Mouse (Mus musculus): ENCODE data around the gene Padi1. TPM values are rescaled to one million over a fixed set of nuclear protein-coding genes. Genes with fewer than 3 reads are reported as not detected.

Padi1 gene
- polyA plus RNA-seq, 1 experiment from 2014 or later, result 0.12 TPM

DNA sequence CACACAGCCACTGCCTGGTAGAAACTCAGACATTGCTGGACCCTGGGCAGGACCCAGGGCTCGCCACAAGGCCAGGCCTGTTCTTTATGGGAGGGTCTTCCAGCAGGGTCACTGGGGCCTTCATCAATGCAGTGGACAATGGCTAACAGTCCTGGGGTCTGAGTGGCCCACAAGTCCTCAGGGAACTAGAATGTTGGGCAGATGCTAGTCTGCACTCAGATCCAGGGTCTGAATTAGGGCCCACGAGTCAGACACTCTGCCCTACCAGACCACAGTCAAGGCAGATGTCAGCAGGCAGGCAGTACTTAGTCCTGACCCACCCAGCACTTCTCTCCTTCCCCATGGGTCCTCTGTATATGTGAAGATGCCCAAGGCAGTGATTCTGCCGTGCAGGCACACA lies 25.8 kb upstream of the Padi1 start:
- no peak for DNase-seq
- H3K4me1 ChIP-seq (ENCODE audit: control insufficient read depth, insufficient read depth, low read length), result peaks cover 4% of the 10 kb centered on the region; the same call in 1 of the 2 replicates
- no peak for ATAC-seq (ENCODE audit: low FRiP score, low TSS enrichment)
- H3K27me3 ChIP-seq (ENCODE audit: control insufficient read depth, insufficient read depth, low read length), result no peaks in the 10 kb centered on the region
- H3K4me2 ChIP-seq (ENCODE audit: low read length), result no peak overlapping the region
- H3K9ac ChIP-seq (replicated peaks; ENCODE audit: low read length), result no peak overlapping the region
- no peak overlapping the region for H3K4me3 ChIP-seq (replicated peaks; ENCODE audit: low read depth, low read length)
- no peak overlapping the region for H3K27ac ChIP-seq (replicated peaks; ENCODE audit: low read depth, low read length)
- no peaks in the 10 kb centered on the region for H3K36me3 ChIP-seq (ENCODE audit: control insufficient read depth, insufficient read depth, low read length)
- 91% methylated on average over 3 of the region's 3 CpGs for WGBS
- peaks cover 4% of the 10 kb centered on the region for H3K9me3 ChIP-seq (ENCODE audit: control insufficient read depth, low read length)

DNA sequence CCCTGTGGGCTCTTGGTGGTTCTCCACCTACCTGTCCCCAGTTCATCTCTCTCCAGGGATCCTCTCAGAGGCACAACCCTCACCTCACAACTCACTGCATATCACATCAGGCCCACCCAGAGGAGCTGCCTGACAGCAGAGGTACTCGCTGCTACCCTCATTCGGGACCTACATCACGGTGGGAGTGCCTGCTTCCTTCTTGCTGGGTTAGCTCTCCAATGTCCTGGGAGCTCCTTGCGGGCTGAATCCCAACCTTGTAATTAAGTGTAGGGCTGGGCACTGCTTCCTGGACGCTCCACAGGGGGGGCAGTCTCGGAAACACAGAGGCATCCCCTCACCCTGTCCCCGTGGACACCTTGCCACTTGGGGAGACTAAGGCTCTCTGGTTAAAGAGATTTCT lies 25.3 kb upstream of the Padi1 start:
- Histone ChIP-seq H3K27ac (replicated peaks; ENCODE audit: low read depth, low read length) (no peak overlapping the region), H3K4me2 (ENCODE audit: low read length) (no peak overlapping the region), H3K4me3 (replicated peaks; ENCODE audit: low read depth, low read length) (no peak overlapping the region), H3K4me1 (ENCODE audit: control insufficient read depth, insufficient read depth, low read length) (peaks cover 4% of the 10 kb centered on the region; the same call in 1 of the 2 replicates), H3K9me3 (ENCODE audit: control insufficient read depth, low read length) (peaks cover 4% of the 10 kb centered on the region), H3K9ac (replicated peaks; ENCODE audit: low read length) (no peak overlapping the region), H3K27me3 (ENCODE audit: control insufficient read depth, insufficient read depth, low read length) (no peaks in the 10 kb centered on the region), H3K36me3 (ENCODE audit: control insufficient read depth, insufficient read depth, low read length) (no peaks in the 10 kb centered on the region)
- ATAC-seq (ENCODE audit: low FRiP score, low TSS enrichment) (no peak), DNase-seq (no peak)
- 85% methylated on average over 7 of the region's 7 CpGs for WGBS

DNA sequence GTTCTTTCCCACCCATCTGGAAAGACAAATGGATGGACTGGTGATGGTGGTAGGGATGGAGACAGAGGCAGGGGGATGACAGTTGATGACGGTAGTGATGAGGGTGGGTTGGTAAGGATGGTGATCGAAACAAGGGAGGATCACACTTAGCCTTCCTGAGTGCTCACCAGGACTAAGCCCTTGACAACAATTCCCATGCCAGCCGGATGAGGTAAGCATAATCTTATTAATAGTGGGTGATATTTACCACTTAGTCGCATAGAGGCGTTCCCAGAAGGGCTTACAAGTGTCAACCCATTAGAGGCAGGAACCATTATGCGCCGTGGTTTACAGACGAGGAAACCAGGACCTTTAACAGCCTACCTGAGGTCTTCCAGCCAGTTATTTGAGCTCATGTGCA lies 24.4 kb upstream of the Padi1 start:
- Histone ChIP-seq H3K9me3 (ENCODE audit: control insufficient read depth, low read length) (peaks cover 4% of the 10 kb centered on the region), H3K4me3 (replicated peaks; ENCODE audit: low read depth, low read length) (no peak overlapping the region), H3K4me1 (ENCODE audit: control insufficient read depth, insufficient read depth, low read length) (peaks cover 4% of the 10 kb centered on the region; the same call in 1 of the 2 replicates), H3K4me2 (ENCODE audit: low read length) (no peak overlapping the region), H3K27me3 (ENCODE audit: control insufficient read depth, insufficient read depth, low read length) (no peaks in the 10 kb centered on the region), H3K27ac (replicated peaks; ENCODE audit: low read depth, low read length) (no peak overlapping the region), H3K9ac (replicated peaks; ENCODE audit: low read length) (no peak overlapping the region), H3K36me3 (ENCODE audit: control insufficient read depth, insufficient read depth, low read length) (no peaks in the 10 kb centered on the region)
- ATAC-seq (ENCODE audit: low FRiP score, low TSS enrichment) (no peak), DNase-seq (no peak)
- 85% methylated on average over 8 of the region's 8 CpGs for WGBS

DNA sequence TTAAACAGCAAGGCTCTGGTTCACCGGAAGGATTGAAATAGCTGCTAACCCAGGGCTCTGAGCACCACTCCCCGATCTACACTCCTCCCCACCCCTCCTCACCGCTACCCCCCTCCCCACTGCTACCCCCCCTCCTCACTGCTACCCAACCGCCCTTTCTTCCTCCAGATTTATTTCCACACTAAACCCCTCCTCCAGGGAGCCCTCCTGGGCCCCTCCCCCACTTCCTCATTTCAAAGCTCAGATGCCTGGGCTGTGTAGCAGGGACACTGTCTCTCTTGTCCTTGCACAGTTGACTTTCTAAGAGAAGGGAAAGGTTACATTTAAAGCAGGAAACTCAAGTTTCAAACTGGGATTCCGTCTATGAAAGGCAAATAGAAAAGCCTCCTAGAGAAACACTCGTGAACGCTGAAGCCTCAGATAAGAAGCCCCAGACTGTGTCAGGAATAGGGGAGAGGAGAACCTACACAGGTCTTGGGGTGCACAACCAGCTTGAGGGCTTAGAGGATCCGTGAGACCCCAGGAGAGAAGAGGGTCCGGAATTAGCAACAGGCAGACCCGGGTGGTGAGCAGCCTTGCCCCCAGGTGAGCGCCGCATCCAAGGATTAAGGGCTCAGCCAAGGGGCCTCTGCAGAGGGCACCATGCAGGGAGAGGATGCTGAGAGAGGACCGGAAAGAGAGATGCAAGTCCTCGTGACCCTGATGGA lies 23.1 kb upstream of the Padi1 start:
- 3% methylated on average over 14 of the region's 14 CpGs for WGBS
- peak; percentile 42 for DNase-seq

DNA sequence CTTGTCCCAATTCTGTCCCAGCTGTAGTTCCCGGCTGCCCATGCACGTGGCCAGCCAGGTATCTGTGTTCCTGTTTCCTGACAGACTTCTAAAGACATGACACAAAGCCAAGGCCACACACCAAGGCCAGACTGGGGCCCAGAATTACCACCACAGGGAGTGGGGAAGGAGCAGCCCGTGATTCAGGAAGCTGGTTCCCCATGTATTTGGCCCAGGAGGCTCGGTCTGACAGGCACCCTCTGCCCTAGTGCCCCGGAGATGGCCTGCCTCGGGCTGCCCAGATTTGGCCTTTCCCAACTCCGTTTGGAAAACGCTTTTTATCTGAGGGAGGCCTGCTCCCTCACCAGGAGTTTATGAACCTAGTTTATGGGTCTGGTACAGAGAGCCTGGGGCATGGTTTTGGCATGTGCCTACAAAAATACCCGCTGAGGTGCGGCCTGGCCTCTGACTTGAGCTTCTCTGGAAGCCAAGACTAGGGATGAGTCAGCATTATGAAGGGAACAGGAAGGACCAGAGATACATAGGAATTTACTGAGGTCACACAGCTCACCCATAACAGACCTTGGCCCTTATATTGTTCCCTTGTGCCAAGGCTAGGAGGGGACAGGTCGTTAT lies 16.6 kb upstream of the Padi1 start:
- no peak overlapping the region for H3K4me2 ChIP-seq (ENCODE audit: low read length)
- WGBS, result 84% methylated on average over 11 of the region's 11 CpGs
- no peak overlapping the region for H3K9ac ChIP-seq (replicated peaks; ENCODE audit: low read length)
- no peak overlapping the region for H3K4me3 ChIP-seq (replicated peaks; ENCODE audit: low read depth, low read length)
- no peak for DNase-seq
- H3K9me3 ChIP-seq (ENCODE audit: control insufficient read depth, low read length), result no peaks in the 10 kb centered on the region
- H3K27me3 ChIP-seq (ENCODE audit: control insufficient read depth, insufficient read depth, low read length), result no peaks in the 10 kb centered on the region
- H3K4me1 ChIP-seq (ENCODE audit: control insufficient read depth, insufficient read depth, low read length), result no peaks in the 10 kb centered on the region
- no peak overlapping the region for H3K27ac ChIP-seq (replicated peaks; ENCODE audit: low read depth, low read length)
- no peak for ATAC-seq (ENCODE audit: low FRiP score, low TSS enrichment)
- H3K36me3 ChIP-seq (ENCODE audit: control insufficient read depth, insufficient read depth, low read length), result no peaks in the 10 kb centered on the region

More for the DNA sequence above, 23.1 kb upstream of the Padi1 start:
- no peak overlapping the region for H3K27ac ChIP-seq (replicated peaks; ENCODE audit: low read depth, low read length)
- H3K4me3 ChIP-seq (replicated peaks; ENCODE audit: low read depth, low read length), result no peak overlapping the region
- H3K4me2 ChIP-seq (ENCODE audit: low read length), result no peak overlapping the region
- 0 out of 2 replicates have a peak overlapping the region, but pooled peaks have one; percentile 9 for H3K9ac ChIP-seq (replicated peaks; ENCODE audit: low read length)
- no peaks in the 10 kb centered on the region; the same call in 1 of the 2 replicates for H3K9me3 ChIP-seq (ENCODE audit: control insufficient read depth, low read length)
- H3K36me3 ChIP-seq (ENCODE audit: control insufficient read depth, insufficient read depth, low read length), result no peaks in the 10 kb centered on the region
- H3K4me1 ChIP-seq (ENCODE audit: control insufficient read depth, insufficient read depth, low read length), result peaks cover 4% of the 10 kb centered on the region; the same call in 1 of the 2 replicates
- ATAC-seq (ENCODE audit: low FRiP score, low TSS enrichment), result no peak
- no peaks in the 10 kb centered on the region for H3K27me3 ChIP-seq (ENCODE audit: control insufficient read depth, insufficient read depth, low read length)

DNA sequence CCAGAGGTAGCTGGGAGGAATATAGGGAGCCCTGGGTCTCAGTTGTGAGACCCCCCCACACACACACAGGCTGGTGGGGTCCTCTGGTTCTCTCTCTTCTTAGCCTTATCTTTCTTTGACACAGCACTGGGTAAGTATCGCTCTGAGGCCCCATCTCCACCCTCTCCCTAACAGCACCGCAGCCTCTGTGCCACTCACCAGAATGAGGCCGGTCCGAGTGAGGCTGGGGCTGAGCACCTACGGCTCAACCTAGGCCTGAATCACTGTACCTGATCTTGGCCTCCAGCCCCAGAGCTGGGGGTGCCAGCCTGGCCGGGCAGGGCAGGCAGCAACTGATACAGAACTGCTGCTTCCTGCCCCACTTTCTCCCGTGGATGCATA lies 15.2 kb upstream of the Padi1 start:
- ATAC-seq (ENCODE audit: low FRiP score, low TSS enrichment), result no peak
- Histone ChIP-seq H3K27ac (replicated peaks; ENCODE audit: low read depth, low read length) (no peak overlapping the region), H3K36me3 (ENCODE audit: control insufficient read depth, insufficient read depth, low read length) (no peaks in the 10 kb centered on the region), H3K4me1 (ENCODE audit: control insufficient read depth, insufficient read depth, low read length) (no peaks in the 10 kb centered on the region), H3K4me2 (ENCODE audit: low read length) (no peak overlapping the region), H3K4me3 (replicated peaks; ENCODE audit: low read depth, low read length) (no peak overlapping the region), H3K9me3 (ENCODE audit: control insufficient read depth, low read length) (no peaks in the 10 kb centered on the region), H3K27me3 (ENCODE audit: control insufficient read depth, insufficient read depth, low read length) (no peaks in the 10 kb centered on the region), H3K9ac (replicated peaks; ENCODE audit: low read length) (no peak overlapping the region)
- 94% methylated on average over 7 of the region's 7 CpGs for WGBS
- no peak for DNase-seq

DNA sequence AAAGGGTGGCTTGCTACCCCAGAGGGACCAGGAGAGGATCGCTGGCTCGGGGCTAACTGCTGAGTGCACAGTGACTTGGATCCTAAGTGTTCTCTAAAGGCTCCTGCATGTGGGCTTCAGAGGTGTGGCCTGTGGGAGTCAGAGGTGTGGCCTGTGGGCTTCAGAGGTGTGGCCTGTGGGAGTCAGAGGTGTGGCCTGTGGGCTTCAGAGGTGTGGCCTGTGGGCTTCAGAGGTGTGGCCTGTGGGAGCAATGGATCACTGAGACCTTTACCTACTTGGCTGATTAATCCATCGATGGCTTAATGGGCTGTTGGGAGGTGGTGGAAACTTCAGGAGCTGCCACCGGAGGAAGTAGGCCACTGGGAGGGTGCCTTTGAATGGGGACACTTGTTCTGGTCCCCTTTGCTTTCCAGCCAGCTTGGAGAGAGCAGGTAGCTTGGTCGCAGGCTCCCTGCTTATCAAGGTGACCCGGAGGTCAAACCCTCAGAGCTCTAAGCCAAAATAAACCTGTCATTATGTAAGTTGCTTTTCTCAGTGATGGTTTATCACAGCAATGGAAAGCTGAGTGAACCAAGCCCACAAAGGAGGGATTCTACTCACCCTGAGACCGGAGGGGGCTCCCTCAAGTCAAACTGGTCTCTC lies 14.7 kb upstream of the Padi1 start:
- H3K9ac ChIP-seq (replicated peaks; ENCODE audit: low read length), result no peak overlapping the region
- no peak overlapping the region for H3K27ac ChIP-seq (replicated peaks; ENCODE audit: low read depth, low read length)
- no peak overlapping the region for H3K4me2 ChIP-seq (ENCODE audit: low read length)
- no peaks in the 10 kb centered on the region for H3K27me3 ChIP-seq (ENCODE audit: control insufficient read depth, insufficient read depth, low read length)
- H3K9me3 ChIP-seq (ENCODE audit: control insufficient read depth, low read length), result no peaks in the 10 kb centered on the region
- no peak overlapping the region for H3K4me3 ChIP-seq (replicated peaks; ENCODE audit: low read depth, low read length)
- H3K36me3 ChIP-seq (ENCODE audit: control insufficient read depth, insufficient read depth, low read length), result no peaks in the 10 kb centered on the region
- WGBS, result 67% methylated on average over 7 of the region's 7 CpGs
- no peak for DNase-seq
- H3K4me1 ChIP-seq (ENCODE audit: control insufficient read depth, insufficient read depth, low read length), result no peaks in the 10 kb centered on the region
- ATAC-seq (ENCODE audit: low FRiP score, low TSS enrichment), result no peak

DNA sequence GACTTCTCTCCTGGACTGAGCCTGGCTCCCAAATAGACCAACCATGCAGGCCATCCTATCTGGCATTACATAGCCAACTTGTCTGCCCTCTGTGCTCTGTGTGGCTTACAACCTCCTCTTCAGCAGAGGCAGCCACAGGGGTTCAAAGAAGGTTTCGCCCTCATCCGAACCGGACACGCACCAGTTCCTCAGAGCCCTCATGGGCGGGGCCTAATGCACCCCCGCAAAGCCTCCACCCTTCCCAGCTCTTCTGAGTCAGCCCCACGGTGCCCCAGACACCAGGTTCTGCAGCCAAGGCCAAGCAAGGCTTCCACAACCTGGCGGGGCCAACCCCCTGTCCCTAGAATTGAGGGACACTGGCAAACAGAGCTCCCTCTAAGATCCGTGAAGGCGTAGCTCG lies 13.7 kb upstream of the Padi1 start:
- no peak overlapping the region for H3K9ac ChIP-seq (replicated peaks; ENCODE audit: low read length)
- H3K4me1 ChIP-seq (ENCODE audit: control insufficient read depth, insufficient read depth, low read length), result no peaks in the 10 kb centered on the region
- H3K4me3 ChIP-seq (replicated peaks; ENCODE audit: low read depth, low read length), result no peak overlapping the region
- no peak overlapping the region for H3K27ac ChIP-seq (replicated peaks; ENCODE audit: low read depth, low read length)
- no peaks in the 10 kb centered on the region for H3K36me3 ChIP-seq (ENCODE audit: control insufficient read depth, insufficient read depth, low read length)
- DNase-seq, result no peak
- WGBS, result 74% methylated on average over 11 of the region's 11 CpGs
- no peak overlapping the region for H3K4me2 ChIP-seq (ENCODE audit: low read length)
- H3K9me3 ChIP-seq (ENCODE audit: control insufficient read depth, low read length), result no peaks in the 10 kb centered on the region
- H3K27me3 ChIP-seq (ENCODE audit: control insufficient read depth, insufficient read depth, low read length), result no peaks in the 10 kb centered on the region
- ATAC-seq (ENCODE audit: low FRiP score, low TSS enrichment), result no peak

Measured in midbrain, embryonic 14.5 days (tissue).